Mouse (Mus musculus): Measurements from ENCODE around the gene Lcn12.

The Lcn12 gene

DNA sequence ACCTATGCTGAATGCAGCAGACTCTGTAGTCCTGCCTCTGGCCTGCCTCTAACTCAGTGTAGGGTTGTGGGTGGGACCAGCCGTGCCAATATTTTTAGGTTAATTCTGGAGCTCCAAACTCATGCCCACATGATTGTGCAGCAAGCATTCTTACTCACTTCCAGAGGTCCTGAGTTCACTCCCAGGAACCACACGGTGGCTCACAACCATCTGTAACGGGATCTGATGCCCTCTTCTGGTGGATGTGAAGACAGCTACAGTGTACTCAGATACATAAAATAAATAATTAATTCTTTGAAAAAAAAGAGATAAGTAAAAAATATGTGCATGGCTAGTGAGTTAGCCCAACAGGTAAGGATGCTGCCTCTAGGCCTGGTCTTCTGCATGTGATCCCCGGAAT lies 2.8 kb upstream of the Lcn12 start:
- no peak for DNase-seq (ENCODE audit: low read depth)

DNA sequence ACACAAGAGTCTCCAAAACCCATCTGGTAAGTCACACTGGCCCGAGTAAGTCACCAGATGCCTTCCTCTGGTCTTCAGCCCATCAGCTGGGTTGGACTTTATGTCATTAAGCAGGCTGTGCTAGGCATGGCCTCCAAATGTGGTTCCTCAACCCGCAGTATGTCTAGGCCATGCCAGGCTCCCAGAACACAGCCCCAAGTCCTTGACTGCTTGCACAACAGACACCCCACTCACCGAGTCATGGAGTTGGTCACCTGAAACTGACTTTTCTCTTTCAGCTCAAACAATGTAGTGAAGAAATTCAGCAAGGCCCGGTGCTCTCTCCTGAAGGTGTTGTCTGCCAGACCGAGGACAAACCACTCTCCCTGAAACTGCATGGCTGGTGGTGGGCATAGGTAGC lies 723 bp downstream of the Lcn12 start:
- no peak for DNase-seq (ENCODE audit: low read depth)

- no peak for DNase-seq (ENCODE audit: low read depth)
Observed at GRCm38 (mm10) chr2:25488671-25489068, 5.0 kb downstream of the Lcn12 start.

DNA sequence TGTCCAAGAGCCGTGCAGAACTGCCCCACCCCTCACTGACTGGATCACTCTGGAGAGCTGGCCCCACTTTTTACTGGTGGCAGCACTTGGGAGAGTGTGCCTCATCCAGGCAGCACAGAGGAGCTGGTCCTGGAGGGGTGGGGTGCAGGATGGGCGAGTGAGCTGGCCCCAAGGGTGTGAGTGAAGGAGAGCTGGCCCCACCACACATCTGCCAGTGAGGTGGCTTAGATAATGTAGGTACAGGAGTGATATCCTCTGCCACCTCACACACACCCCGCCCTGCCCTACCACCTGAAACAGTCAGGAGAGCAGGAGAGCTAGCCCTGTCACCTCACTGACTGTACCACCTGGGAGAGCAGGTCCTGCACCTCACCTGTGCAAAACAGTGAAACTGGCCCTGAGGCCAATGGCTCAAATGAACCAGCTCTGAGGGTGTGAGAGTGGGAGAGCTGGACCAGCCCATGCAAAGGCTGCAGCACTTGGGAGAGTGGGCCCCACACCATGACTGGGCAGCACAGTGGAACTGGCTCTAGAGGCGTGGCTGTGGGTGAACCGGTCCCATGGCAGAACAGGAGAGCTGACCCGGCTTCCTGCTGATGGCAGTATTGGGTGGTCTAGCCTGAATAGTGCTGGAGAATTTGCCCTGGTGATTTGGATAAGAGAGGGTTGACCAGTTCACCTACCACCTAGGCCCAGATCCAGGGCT lies 5.6 kb downstream of the Lcn12 start:
- no peak for DNase-seq (ENCODE audit: low read depth)

GRCm38 (mm10) chr2:25484901-25485647 lies 8.6 kb downstream of the Lcn12 start:
- no peak for DNase-seq (ENCODE audit: low read depth)

- DNase-seq (ENCODE audit: low read depth): no peak
Observed at GRCm38 (mm10) chr2:25482969-25483368, 10.7 kb downstream of the Lcn12 start.

DNA sequence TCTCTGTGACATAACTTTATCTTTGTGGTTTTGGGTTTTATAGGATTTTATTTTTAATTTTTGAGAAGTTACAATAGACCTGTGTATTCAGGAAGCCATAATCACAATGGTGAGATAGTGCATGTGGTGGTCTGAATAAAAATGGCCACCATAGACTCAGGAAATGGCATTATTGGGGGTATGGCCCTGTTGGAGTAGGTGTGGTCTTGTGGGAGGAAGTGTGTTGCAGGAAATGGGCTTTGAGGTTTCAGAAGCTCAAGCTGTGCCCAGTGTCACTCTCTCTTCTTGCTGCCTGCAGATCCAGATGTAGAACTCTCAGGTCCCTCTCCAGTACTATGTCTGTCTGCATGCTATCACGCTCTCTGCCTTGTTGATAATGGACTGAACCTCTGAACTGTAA lies 13.2 kb downstream of the Lcn12 start:
- DNase-seq (ENCODE audit: low read depth): no peak

DNA sequence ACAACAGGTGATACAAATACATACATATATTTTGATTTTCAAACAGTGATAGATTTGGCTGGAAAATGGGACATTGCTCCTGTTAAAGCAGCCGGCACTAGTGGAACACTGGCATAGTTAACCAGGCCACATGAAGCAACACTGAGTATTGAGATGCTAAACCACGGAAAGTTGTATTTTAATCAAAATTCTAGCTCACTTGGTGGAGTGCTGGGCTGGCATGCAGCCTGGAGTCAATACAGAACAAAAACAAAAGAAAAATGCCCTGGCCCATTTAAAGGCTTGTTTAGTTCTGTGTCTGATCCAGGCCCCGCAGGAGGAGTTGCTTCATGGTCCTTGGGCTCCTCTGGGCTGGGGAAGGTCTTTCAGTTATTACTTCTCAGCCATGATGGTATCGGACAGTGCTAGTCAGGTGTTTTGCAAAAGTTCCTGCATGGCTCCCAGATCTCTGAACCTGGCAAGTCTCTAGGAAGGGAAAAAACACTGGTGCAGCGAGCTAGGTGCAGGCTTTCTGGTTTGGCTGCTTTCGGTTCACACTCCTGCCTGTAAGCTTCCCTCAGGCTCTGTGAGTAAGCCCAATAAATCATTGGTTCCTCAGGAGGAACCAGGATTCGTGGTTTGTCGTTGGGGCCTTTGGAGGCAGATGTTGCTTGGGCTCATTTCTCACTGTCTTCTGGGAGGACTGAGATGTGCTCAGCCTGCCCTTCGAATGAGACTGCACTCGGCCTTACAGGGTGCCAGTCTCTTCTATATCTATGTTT lies 14.0 kb downstream of the Lcn12 start:
- no peak for DNase-seq (ENCODE audit: low read depth)

GRCm38 (mm10) chr2:25477967-25478675 lies 15.6 kb downstream of the Lcn12 start:
- no peak for DNase-seq (ENCODE audit: low read depth)

DNA sequence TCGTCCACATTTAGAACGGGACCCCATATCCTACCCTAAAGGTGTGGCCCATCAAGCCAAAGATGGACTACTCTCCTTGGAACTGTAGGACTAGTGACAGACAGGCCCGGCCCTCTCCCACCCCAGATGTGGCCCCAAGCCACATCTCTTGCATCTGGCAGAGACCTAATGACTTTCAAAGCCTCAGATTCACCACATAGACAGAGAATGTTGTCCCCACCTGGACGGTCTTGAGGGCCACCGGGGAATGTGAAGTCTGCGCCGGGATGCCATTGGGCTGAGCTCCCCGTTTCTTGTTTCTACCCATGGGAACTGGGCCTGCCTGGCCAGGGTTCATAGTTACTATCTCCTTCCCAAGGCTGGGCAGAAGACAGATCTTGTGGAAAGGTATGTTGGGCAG lies 16.2 kb downstream of the Lcn12 start:
- no peak for DNase-seq (ENCODE audit: low read depth)

DNA sequence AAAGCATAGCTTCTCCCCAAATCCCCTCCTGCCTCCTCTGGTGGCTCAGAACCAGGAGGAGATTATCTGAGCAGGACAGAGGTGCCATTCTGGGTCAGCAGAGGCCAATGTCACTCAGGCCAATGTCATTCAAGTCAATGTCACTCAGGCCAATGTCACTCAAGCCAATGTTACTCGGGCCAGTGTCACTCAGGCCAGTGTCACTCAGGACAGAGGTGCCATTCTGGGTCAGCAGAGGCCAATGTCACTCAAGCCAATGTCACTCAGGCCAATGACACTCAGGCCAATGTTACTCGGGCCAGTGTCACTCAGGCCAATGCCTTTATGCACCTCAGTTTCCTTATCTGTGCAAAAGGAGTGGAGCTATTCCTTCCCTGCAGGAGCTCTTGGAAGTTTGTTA lies 21.2 kb downstream of the Lcn12 start:
- DNase-seq (ENCODE audit: low read depth): no peak

GRCm38 (mm10) chr2:25469969-25470368 lies 23.7 kb downstream of the Lcn12 start, which contains the start of gene Ptgds:
TSS of gene Ptgds (minus strand) at chr2:25470046.
- no peak for DNase-seq (ENCODE audit: low read depth)

- no peak for DNase-seq (ENCODE audit: low read depth)
Observed at GRCm38 (mm10) chr2:25468962-25469915, 24.5 kb downstream of the Lcn12 start.

DNA sequence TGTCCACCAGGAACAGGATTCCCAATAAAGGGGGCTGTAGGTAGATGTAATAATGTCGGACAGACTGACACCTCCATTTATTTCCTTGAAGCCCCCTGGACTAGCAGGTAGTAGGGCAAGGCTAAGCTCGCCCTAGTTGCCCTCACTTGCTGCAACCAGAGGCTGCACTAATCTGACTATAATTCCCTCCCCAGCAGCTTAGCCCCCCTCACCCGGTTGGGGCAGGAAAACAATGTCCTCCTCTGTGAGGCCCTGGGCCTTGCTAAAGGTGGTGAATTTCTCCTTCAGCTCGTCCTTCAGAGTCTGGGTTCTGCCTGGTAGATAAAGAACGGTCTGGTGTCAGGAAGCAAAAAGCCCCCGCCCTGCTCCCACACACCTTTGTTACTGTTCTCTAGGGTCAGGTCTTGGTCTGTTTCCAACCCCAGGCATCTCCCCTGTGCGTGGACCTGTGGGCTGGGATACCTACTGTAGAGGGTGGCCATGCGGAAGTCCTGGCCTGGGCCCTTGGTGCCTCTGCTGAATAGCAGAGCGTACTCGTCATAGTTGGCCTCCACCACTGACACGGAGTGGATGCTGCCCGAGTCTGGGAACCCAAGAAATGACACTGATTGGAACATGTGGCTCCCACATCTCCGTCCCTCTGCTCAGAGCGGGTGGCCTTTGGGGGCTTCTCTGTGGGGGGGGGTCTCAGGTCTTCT lies 26.0 kb downstream of the Lcn12 start:
- no peak for DNase-seq (ENCODE audit: low read depth)

DNA sequence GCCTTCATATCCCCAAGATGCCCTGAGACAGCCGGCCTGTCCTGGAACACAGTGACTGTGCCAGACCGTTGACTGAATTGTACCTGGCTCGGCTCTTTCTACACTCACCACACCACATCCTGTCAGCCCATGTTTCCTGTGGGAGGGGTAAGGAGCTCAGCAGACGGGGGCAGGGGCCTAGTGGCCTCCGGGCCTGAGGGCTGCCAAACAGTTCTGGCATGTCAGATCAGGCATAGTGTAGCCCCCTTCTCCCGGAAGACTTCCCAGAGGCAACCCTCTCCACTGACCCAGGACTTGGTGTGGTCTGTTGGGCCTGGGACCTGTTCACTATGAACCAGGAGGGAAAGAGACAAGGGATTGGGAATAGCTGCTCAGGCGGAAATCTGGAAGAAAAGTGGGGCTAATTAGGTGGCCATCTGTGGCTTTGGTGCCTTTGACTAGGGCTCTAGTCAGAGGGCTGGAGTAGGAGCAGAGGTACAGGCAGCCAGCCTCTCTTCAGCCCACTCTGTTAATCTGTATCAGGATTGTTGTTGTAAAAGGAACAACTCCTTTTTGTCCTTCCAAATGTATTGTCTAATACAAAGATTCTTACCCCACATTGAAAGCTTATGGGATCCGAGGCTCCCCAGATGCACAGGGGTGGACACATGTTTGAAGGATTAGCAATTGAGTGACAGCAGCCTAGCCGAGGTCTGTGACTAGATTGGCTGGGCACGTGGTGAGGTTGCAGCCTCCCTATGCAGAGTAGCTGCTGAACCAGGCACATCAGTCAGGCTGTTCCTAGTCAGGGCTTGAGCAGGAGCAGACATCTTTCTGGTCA lies 27.7 kb downstream of the Lcn12 start:
- DNase-seq (ENCODE audit: low read depth): no peak

DNA sequence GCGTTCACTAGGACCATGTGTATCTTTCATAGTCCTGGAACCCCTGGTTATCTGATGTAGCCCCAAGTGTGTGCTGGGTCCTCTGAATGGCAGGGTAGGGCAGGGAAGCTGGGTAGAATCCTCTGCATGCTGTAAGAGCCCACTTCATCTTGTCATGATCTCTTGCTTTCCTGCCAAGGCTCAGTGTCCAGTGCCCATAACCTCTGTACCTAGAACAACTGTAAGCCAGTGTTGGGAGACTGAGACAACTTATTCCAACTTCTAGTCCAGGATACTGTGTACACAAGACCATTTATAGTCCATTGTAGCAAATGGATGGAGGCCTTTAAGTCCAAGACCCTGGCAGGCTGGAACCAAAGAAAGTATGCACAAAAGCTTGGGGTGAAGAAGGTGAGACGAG lies 28.5 kb downstream of the Lcn12 start:
- no peak for DNase-seq (ENCODE audit: low read depth)

GRCm38 (mm10) chr2:25463630-25464029 lies 30.1 kb downstream of the Lcn12 start:
- DNase-seq (ENCODE audit: low read depth): no peak

DNA sequence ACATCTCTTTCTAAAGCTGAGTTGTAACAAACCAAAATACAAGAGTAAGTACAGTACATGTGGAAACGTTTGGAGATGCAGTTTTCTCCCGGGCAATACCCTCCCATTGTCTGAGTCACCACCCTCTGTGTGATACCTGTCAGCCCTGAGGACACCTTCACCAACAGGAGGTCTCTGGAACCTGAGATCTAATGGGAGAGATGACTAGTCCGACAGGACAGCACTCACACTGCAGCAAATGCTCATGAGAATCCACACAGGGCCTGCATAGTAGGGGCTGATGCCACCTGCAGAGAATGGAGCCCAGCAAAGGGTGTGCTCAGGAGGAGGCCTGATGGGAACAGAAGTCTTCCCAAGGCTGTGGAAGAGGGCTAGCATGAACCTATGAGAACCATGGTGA lies 32.3 kb downstream of the Lcn12 start:
- DNase-seq (ENCODE audit: low read depth): no peak

GRCm38 (mm10) chr2:25460551-25461309 lies 33.0 kb downstream of the Lcn12 start, which contains the start of gene Paxx:
TSS of gene Paxx (minus strand) at chr2:25461094.
- DNase-seq (ENCODE audit: low read depth): peak; percentile 98
